Mouse (Mus musculus) testis, adult 2 months (tissue): ENCODE data around the gene Abl1.

Experiments used
- CTCF ChIP-seq: fragments of 200-500 bp; IDR thresholded peaks from 2 replicates; pipeline ENCODE4 v1.5.1; 2012; ENCODE audit warnings: low read depth, mild to moderate bottlenecking, inconsistent platforms, low read length, moderate library complexity; ENCODE audit not compliant: control insufficient read depth, insufficient read depth, insufficient replicate concordance
- POLR2A ChIP-seq: fragments of 200-500 bp; IDR thresholded peaks from 2 replicates; pipeline ENCODE4 v1.6.1; 2012; ENCODE audit warnings: low read depth, mild to moderate bottlenecking, inconsistent platforms, low read length, moderate library complexity; ENCODE audit not compliant: control insufficient read depth

DNA sequence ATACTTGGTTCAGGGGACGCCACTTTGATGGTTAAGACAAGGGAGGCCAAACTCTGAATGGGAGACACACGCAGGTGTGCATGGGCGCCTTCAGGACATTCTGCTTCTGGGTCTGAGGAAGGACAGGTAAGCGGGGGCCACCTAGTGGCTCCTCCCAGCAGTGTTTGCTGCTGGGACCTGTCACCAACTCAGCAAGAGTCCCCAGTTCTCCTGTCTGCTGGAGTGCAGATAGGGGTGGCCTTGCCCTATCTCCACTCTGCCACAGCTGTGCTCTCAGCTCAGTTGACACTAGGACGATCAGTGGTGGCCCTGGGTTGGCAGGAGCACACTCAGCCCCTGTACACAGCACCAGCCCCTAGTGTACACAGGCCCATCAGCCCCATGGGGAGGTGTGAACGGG, 159.7 kb downstream of the Abl1 start:
- TF ChIP-seq POLR2A = no peak
- TF ChIP-seq CTCF = no peak; the same call in 1 of the 2 replicates
